Mouse (Mus musculus) forebrain, embryonic 10.5 days (tissue): ENCODE results near the gene Olfr547. TPM values are rescaled to one million over a fixed set of nuclear protein-coding genes. Genes with fewer than 3 reads are reported as not detected.

ENCODE experiments used
- polyA plus RNA-seq: library from polyadenylated mRNA; unstranded; fragments of >200 nt; fragmentation: Nextera tagmentation; extraction: Ambion mirVana; gene quantifications from 2 replicates; pipeline ENCODE4 v1.2.1, GENCODE M21; 2016

Olfr547 gene
- polyA plus RNA-seq, 1 experiment from 2014 or later: not detected

Other genes with a start within 250 kb of the Olfr547 start
- gene Rrm1, start 93.1 kb upstream of the Olfr547 start, polyA plus RNA-seq: 296 and 311 TPM in 2 replicates
- gene Olfr543, start 53.1 kb upstream of the Olfr547 start, polyA plus RNA-seq: 0.19 and 0.55 TPM in 2 replicates
- 0.06 and 0.14 TPM in 2 replicates for gene Olfr544, start 46.4 kb upstream of the Olfr547 start, polyA plus RNA-seq
- 0.05 and 0.17 TPM in 2 replicates for gene Olfr545, start 35.2 kb upstream of the Olfr547 start, polyA plus RNA-seq
- not detected in 2 replicates for gene Olfr548-ps1, start 6.1 kb downstream of the Olfr547 start, polyA plus RNA-seq
- not detected in 2 replicates for gene Olfr549, start 15.1 kb downstream of the Olfr547 start, polyA plus RNA-seq
- 0.25 and 0.33 TPM in 2 replicates for gene Trim21, start 30.7 kb downstream of the Olfr547 start, polyA plus RNA-seq
- not detected in 2 replicates for gene Olfr550, start 36.7 kb downstream of the Olfr547 start, polyA plus RNA-seq
- not detected in 2 replicates for gene Olfr551, start 57.1 kb downstream of the Olfr547 start, polyA plus RNA-seq
- gene Olfr552, start 63.0 kb downstream of the Olfr547 start, polyA plus RNA-seq: not detected in 2 replicates
- not detected in 2 replicates for gene Olfr553, start 83.5 kb downstream of the Olfr547 start, polyA plus RNA-seq
- gene Olfr554, start 103.7 kb downstream of the Olfr547 start, polyA plus RNA-seq: not detected in 2 replicates
- not detected in 2 replicates for gene Olfr555, start 124.1 kb downstream of the Olfr547 start, polyA plus RNA-seq
- gene Olfr556, start 130.2 kb downstream of the Olfr547 start, polyA plus RNA-seq: not detected in 2 replicates
- 9.3 and 10.9 TPM in 2 replicates for gene Trim68, start 152.6 kb downstream of the Olfr547 start, polyA plus RNA-seq
- not detected in 2 replicates for gene Olfr557, start 161.2 kb downstream of the Olfr547 start, polyA plus RNA-seq
- gene Olfr558, start 167.5 kb downstream of the Olfr547 start, polyA plus RNA-seq: not detected in 2 replicates
- gene Olfr33, start 184.3 kb downstream of the Olfr547 start, polyA plus RNA-seq: not detected in 2 replicates
- not detected in 2 replicates for gene Olfr559, start 192.7 kb downstream of the Olfr547 start, polyA plus RNA-seq
- gene Olfr560, start 224.6 kb downstream of the Olfr547 start, polyA plus RNA-seq: not detected in 2 replicates
- not detected in 2 replicates for gene Olfr78, start 224.7 kb downstream of the Olfr547 start, polyA plus RNA-seq
- not detected in 2 replicates for gene Olfr561, start 236.5 kb downstream of the Olfr547 start, polyA plus RNA-seq